Mouse (Mus musculus) gonadal fat pad, adult 2 months (tissue): ENCODE measurements around the gene Olfr517. TPM values are rescaled to one million over a fixed set of nuclear protein-coding genes. Genes with fewer than 3 reads are reported as not detected.

Experiments used
- DNase-seq: peaks from one replicate; pipeline ENCODE4 v3.0.0-alpha.2; 2012; ENCODE audit warnings: low read depth
- polyA plus RNA-seq: library from polyadenylated mRNA; depleted of rRNA; stranded (reverse); fragments of >200 nt; gene quantifications from 2 replicates; pipeline ENCODE4 v1.2.3, GENCODE M21; 2012; rRNA removed

The Olfr517 gene
- polyA plus RNA-seq: not detected in 2 replicates

DNA sequence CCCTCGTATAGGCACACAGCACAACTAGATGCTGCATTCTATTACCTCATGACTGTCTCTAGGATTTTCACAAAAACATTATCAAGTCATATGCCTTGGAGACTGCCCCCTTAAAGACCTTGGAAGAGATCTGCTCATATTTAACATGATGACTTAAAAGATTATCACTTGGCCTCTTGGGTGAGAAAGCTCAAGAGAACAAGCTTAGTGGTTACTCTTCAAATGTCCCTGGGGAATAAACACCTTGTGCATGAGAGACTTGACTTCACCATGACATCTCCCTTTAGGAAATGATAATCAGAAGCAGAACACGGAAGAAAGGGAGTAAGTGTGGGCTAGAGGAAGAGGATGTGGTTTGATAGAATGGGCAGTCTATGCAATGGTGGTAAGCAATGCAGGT, at the start of gene Olfr517:
TSS of gene Olfr517 (minus strand) at position 101 of the 400 bp plus-strand sequence.
- DNase-seq: no peak

DNA sequence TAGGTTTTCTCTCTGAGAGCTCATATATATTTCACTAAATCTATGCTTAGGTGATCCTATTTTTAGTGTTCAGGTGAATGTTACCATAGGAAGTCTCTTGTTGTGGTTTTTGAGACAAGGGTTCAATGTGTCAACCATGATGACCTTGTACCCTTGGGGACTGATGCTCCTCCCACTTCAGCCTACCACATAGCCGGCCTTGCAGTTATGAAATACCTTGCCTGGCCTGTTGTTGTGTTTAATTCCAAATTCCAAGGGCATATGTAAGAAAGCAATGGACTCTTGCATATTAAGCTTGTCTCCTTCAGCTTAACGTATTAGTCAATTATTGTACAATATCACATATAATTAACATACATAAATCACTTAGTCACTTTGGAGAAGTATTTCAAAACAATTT, 31.8 kb upstream of the Olfr517 start:
- no peak for DNase-seq

DNA sequence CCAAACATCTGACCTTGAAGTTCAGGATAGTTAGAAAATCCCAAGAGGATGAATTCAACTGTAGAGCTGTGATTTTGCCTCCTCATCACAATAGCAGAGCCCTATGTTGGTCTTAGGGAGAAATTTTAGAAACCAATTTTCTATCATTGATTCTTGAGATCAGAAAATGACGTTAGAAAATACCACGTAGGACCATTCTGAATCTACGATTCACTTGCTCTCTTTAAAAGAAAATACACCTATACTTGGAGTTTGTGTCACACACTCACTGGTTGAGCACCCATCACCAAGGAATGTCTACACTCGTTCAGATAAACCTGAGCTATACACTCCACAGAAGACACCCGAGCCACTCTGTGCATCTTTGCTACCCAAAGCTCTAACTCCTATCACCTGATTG, 22.1 kb upstream of the Olfr517 start, which contains the start of gene Olfr519:
TSS of gene Olfr519 (minus strand) at position 101 of the 400 bp plus-strand sequence.
- DNase-seq: no peak

DNA sequence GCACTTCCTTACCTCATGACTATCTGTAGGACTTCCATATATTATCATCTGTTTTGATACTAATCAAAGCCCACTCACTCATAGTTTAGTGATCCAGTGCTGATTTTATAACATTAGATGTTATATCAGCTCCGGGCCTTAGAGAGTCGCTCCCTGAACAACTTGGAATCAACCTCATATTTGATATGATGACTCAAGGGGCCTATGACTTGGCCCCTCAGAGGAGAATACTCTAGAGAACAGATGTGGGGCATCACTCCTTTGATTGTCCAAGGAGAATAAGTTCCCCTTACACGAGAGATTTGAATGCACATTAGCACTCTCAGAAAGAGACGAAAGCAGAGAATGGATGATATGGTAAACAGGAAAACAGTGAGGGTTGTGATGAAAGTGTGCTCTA, 12.7 kb upstream of the Olfr517 start, which contains the start of gene Olfr518:
TSS of gene Olfr518 (minus strand) at position 101 of the 400 bp plus-strand sequence.
- DNase-seq: no peak

DNA sequence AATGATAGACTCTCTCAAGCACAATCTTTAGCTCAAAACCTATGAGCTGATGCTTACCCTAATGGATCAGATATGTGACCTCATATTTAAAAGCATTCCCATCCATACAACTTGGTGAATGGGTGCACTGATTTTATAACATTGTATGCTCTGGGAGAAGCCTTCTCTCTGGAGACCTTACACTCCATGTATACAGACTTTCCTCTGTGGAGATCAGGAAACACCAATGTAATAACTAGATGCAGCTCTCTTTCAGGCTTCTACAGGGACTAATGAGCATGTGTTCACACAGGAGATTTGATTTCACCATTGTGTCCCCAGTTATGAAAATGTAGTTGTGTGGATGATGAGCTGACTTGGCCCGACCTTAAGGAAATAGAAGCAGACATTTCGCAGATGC, 21.8 kb downstream of the Olfr517 start, which contains the start of gene Olfr516:
TSS of gene Olfr516 (minus strand) at position 101 of the 400 bp plus-strand sequence.
- DNase-seq: no peak

DNA sequence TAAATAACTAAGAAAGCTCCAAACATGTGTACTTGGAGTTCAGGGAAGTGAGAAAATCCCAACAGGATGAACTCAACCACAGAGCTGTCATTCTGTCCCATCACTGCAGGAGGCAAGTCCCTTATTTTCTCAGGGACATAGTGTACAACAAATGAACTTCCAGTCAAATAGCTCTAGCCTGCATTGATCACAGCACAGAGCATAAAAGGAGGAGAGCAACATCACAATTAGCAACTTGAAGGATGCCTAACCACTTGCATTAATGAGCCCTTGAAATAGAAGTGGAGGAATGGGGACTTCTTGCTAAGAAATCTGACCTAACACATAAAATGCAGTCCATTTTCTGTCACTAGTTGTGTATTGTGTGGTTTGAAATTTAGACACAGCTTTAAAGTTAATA, 46.3 kb downstream of the Olfr517 start, which contains the start of gene Olfr514:
TSS of gene Olfr514 (minus strand) at position 101 of the 400 bp plus-strand sequence.
- DNase-seq: no peak

Other genes starting within 250 kb of the Olfr517 start
- not detected in 2 replicates for gene Olfr508, start 242.4 kb downstream of the Olfr517 start, polyA plus RNA-seq
- gene Olfr509, start 220.5 kb downstream of the Olfr517 start, polyA plus RNA-seq: not detected in 2 replicates
- not detected in 2 replicates for gene Olfr510, start 206.0 kb downstream of the Olfr517 start, polyA plus RNA-seq
- gene Olfr512, start 159.1 kb downstream of the Olfr517 start, polyA plus RNA-seq: not detected in 2 replicates
- not detected in 2 replicates for gene Olfr513, start 121.4 kb downstream of the Olfr517 start, polyA plus RNA-seq
- gene Olfr514, start 46.4 kb downstream of the Olfr517 start, polyA plus RNA-seq: not detected in 2 replicates
- gene Olfr516, start 21.9 kb downstream of the Olfr517 start, polyA plus RNA-seq: not detected in 2 replicates
- gene Olfr518, start 12.6 kb upstream of the Olfr517 start, polyA plus RNA-seq: not detected in 2 replicates
- not detected in 2 replicates for gene Olfr519, start 22.0 kb upstream of the Olfr517 start, polyA plus RNA-seq
- gene Nlrp10, start 57.8 kb upstream of the Olfr517 start, polyA plus RNA-seq: 0.31 and 0.34 TPM in 2 replicates
- gene Eif3f, start 62.0 kb upstream of the Olfr517 start, polyA plus RNA-seq: 96.4 and 177 TPM in 2 replicates
- gene Tub, start 78.0 kb upstream of the Olfr517 start, polyA plus RNA-seq: 0.20 and 0.49 TPM in 2 replicates
- 1.3 and 2.1 TPM in 2 replicates for gene Ric3, start 211.0 kb upstream of the Olfr517 start, polyA plus RNA-seq